Mouse (Mus musculus) heart, embryonic 11.5 days (tissue): Measurements from ENCODE around the gene Rad51b. TPM values are rescaled to one million over a fixed set of nuclear protein-coding genes. Genes with fewer than 3 reads are reported as not detected.

Source experiments
- ATAC-seq: fragments of 200-750 bp; cut with Nextera tagmentation; replicated peaks from 2 replicates; pipeline ENCODE4 v1.8.0; 2017; ENCODE audit warnings: moderate library complexity; ENCODE audit not compliant: insufficient number of reproducible peaks, low FRiP score, low TSS enrichment
- H3K27ac ChIP-seq: fragments of 300-500 bp; sonication (generic); 2 replicates; pipeline ENCODE4 v1.5.1; 2014; ENCODE audit warnings: mild to moderate bottlenecking, low read depth, low read length
- H3K27me3 ChIP-seq: fragments of 300-500 bp; sonication (generic); 2 replicates; pipeline ENCODE4 v1.6.1; 2014; ENCODE audit warnings: mild to moderate bottlenecking, low read length, mixed read lengths; ENCODE audit not compliant: control insufficient read depth, insufficient read depth
- H3K36me3 ChIP-seq: fragments of 300-500 bp; sonication (generic); 2 replicates; pipeline ENCODE4 v1.6.1; 2014; ENCODE audit warnings: mild to moderate bottlenecking, low read length, moderate library complexity, mixed read lengths; ENCODE audit not compliant: control insufficient read depth, insufficient read depth
- H3K4me1 ChIP-seq: fragments of 300-500 bp; sonication (generic); 2 replicates; pipeline ENCODE4 v1.6.1; 2014; ENCODE audit warnings: low read length; ENCODE audit not compliant: control insufficient read depth, insufficient read depth
- H3K4me2 ChIP-seq: fragments of 300-500 bp; sonication (generic); 2 replicates; pipeline ENCODE4 v1.6.1; 2014; ENCODE audit warnings: mild to moderate bottlenecking, moderate library complexity
- H3K4me3 ChIP-seq: fragments of 300-500 bp; sonication (generic); 2 replicates; pipeline ENCODE4 v1.5.1; 2014; ENCODE audit warnings: low read depth, low read length
- H3K9ac ChIP-seq: fragments of 300-500 bp; sonication (generic); 2 replicates; pipeline ENCODE4 v1.6.1; 2014; ENCODE audit warnings: mild to moderate bottlenecking, low read depth, low read length, moderate library complexity
- H3K9me3 ChIP-seq: fragments of 300-500 bp; sonication (generic); replicated peaks from 2 replicates; pipeline ENCODE4 v1.6.1; 2016; ENCODE audit warnings: low read length; ENCODE audit not compliant: control insufficient read depth
- WGBS: fragments of 180-500 bp; shearing (Covaris S2); extraction: QIAGEN DNeasy Blood & Tissue Kit; methylation state at CpG from one replicate; pipeline ENCODE4 v1.1.7; 2014; ENCODE audit not compliant: insufficient replicate concordance; 5-methylcytosine and 5-hydroxymethylcytosine counted together
- polyA plus RNA-seq: library from polyadenylated mRNA; unstranded; fragments of >200 nt; fragmentation: Nextera tagmentation; extraction: Ambion mirVana; gene quantifications from 2 replicates; pipeline ENCODE4 v1.2.1, GENCODE M21; 2014

Gene Rad51b
- polyA plus RNA-seq, 1 experiment from 2014 or later, result 6.4 TPM

DNA sequence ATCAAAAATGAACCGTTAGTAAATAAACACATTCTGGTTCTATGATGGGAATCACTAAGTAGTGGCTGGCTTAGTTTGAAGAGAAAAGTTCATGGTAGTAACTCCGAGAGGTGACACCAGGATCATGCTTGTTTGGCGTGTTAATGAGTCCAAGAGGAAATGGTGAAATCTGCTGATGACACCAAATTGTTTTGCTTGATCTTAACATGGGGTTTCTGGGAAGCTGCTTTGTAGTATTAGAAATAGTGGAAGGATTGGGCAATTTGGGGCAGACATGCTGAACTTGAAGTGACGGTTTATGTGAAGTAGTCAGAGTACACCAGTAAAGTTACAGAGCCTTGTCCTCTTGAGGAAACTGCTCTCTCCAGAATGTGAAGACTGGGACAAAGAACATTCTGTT lies 59.1 kb downstream of the Rad51b start:
- Histone ChIP-seq H3K36me3 (no peaks in the 10 kb centered on the region), H3K27me3 (no peaks in the 10 kb centered on the region), H3K27ac (no peak overlapping the region), H3K9ac (no peak overlapping the region), H3K4me2 (no peak overlapping the region), H3K9me3 (no peaks in the 10 kb centered on the region), H3K4me1 (peaks cover 18% of the 10 kb centered on the region), H3K4me3 (no peak overlapping the region)
- 76% methylated on average over 4 of the region's 4 CpGs for WGBS
- ATAC-seq, result no peak

DNA sequence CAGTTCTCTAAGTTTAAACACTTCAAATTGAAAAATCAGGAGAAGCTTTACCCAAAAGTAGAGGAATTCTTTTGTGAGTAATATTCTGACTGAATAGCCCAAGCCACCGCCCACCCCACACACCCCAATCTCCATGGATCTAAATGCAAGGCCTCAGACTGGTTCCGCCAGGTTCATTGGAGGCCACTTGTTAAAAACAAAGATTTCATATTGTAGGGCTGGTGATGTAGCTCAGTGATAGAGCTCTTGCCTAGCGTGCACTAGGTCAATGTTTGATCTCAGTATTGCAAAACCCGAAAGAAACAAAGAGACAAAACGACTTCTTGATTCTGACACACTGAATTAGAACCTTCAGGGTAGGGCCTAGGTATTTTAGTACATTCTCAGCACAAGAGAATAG lies 60.5 kb downstream of the Rad51b start:
- Histone ChIP-seq H3K27ac (no peak overlapping the region), H3K36me3 (no peaks in the 10 kb centered on the region), H3K4me2 (no peak overlapping the region), H3K27me3 (no peaks in the 10 kb centered on the region), H3K9me3 (no peaks in the 10 kb centered on the region), H3K4me1 (peaks cover 9% of the 10 kb centered on the region), H3K9ac (no peak overlapping the region), H3K4me3 (no peak overlapping the region)
- no peak for ATAC-seq
- 83% methylated on average over 5 of the region's 5 CpGs for WGBS

DNA sequence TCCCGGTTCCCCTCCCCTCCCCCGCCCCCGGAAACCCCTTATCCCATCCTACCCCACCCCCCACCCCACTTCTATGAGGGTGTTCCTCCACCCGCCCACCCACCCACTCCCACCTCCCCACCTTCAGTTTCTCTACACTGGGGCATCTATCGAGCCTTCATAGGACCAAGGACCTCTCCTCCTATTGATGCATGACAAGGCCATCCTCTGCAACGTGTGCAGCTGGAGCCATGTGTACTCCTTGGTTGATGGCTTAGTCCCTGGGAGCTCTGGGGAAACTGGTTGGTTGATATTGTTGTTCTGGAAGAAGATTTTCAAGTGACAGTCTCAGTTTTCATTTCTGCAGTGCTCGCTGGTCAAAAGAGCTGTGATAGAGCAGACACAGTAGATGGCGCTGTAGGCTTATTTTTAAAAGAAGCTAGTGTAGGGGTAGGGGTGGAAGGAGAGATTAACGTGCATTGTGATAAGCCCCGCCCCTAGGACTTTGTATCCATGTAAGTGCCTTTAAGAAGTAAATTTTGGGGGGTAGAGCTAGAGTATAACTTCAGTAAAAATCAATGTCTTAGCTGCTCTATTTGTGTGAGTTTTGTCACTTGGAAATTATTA lies 61.6 kb downstream of the Rad51b start:
- WGBS, result 12% methylated on average over 10 of the region's 10 CpGs
- Histone ChIP-seq H3K4me1 (no peaks in the 10 kb centered on the region; the same call in 1 of the 2 replicates), H3K9ac (no peak overlapping the region), H3K4me3 (no peak overlapping the region), H3K36me3 (no peaks in the 10 kb centered on the region), H3K27ac (no peak overlapping the region), H3K4me2 (no peak overlapping the region), H3K27me3 (no peaks in the 10 kb centered on the region), H3K9me3 (no peaks in the 10 kb centered on the region)
- no peak for ATAC-seq

DNA sequence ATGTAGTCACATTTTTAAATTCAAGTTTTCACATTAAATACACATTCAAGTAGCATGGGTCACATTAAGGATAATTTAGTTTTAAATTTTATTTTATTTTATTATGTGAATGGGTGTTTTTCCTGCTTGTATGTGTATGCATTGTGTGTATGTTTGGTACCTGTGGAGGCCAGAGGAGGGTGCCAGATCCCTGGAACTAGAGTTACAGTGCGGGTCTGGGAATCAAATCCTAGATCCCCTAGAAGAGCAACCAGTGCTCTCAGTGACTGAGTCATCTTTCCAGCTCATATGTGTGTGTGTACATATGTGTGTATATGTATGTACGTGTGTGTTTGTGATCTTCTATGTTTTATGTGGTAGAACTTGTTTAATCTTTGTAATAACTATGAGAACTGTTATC lies 62.3 kb downstream of the Rad51b start:
- no peak overlapping the region for H3K4me2 ChIP-seq
- H3K27ac ChIP-seq, result no peak overlapping the region
- no peaks in the 10 kb centered on the region for H3K4me1 ChIP-seq
- WGBS, result 85% methylated on average over 2 of the region's 2 CpGs
- no peaks in the 10 kb centered on the region for H3K27me3 ChIP-seq
- no peaks in the 10 kb centered on the region for H3K36me3 ChIP-seq
- H3K9ac ChIP-seq, result no peak overlapping the region
- no peak overlapping the region for H3K4me3 ChIP-seq
- no peak for ATAC-seq
- H3K9me3 ChIP-seq, result no peaks in the 10 kb centered on the region

DNA sequence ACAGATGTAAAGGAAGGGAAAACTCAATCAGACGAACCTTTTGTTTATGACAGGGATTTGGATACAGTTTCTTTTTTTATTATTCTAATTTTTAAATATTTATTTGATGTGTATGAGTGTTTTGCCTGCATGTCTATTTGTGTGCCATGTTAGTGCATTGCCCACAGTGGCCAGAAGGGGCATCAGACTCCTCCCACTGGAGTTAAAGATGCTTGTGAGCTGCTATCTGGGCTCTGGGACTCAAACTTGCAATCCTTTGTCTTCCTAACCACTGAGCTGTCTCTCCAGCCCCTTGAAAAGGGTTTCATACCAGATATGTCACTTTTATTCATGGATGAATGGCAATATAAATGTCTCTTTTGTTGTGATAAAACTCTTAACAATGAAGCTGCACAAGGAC lies 65.1 kb downstream of the Rad51b start:
- H3K4me1 ChIP-seq, result no peaks in the 10 kb centered on the region
- no peaks in the 10 kb centered on the region for H3K36me3 ChIP-seq
- no peak for ATAC-seq
- no peak overlapping the region for H3K4me2 ChIP-seq
- 49% methylated on average over 1 of the region's 1 CpGs for WGBS
- H3K27ac ChIP-seq, result no peak overlapping the region
- H3K9me3 ChIP-seq, result no peaks in the 10 kb centered on the region
- H3K4me3 ChIP-seq, result no peak overlapping the region
- H3K27me3 ChIP-seq, result no peaks in the 10 kb centered on the region
- no peak overlapping the region for H3K9ac ChIP-seq

DNA sequence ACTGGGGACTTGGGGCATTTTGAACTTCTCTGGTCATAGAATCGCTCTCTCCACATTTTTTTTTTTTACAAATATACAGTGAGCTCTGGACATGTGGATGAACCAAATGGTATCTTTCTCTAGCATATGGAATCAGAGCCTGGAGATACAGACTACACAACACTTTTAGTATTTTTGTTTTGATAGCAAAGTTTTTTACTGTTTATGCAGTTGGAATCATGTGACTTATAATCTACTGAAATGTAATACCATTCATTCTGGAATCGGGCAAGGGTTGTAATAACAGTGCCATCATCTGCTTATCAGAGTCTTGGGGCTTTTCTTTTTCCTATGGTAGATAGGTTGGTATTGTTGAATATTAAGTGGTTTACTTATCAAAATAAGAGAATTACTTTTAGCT lies 67.2 kb downstream of the Rad51b start:
- ATAC-seq, result no peak
- Histone ChIP-seq H3K4me3 (no peak overlapping the region), H3K4me1 (peaks cover 9% of the 10 kb centered on the region), H3K4me2 (no peak overlapping the region), H3K36me3 (no peaks in the 10 kb centered on the region), H3K9ac (no peak overlapping the region), H3K27me3 (no peaks in the 10 kb centered on the region), H3K9me3 (no peaks in the 10 kb centered on the region; the same call in 1 of the 2 replicates), H3K27ac (no peak overlapping the region)
- 75% methylated on average over 2 of the region's 2 CpGs for WGBS

DNA sequence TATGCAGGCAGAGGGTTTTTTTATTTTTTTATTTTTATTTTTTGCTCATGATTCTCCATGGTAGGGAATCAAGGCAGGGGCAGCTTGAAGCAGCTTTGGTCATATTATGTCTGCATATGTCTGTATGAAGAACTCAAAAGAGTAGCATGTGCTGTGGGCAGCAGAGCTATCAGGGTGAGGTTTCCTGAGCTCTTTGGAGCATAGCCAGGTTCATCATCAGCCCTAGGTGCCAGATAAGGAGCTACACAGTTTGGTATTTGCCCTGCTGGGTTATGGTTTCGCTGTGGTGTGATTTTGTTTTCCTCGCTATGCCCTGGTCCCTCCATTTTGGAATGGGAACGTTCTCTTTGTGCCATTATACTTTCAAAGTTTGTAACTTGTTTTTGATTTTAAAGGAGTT lies 71.7 kb downstream of the Rad51b start:
- H3K4me3 ChIP-seq, result no peak overlapping the region
- no peaks in the 10 kb centered on the region; the same call in 1 of the 2 replicates for H3K9me3 ChIP-seq
- WGBS, result 46% methylated on average over 3 of the region's 3 CpGs
- H3K4me2 ChIP-seq, result no peak overlapping the region
- no peak overlapping the region for H3K27ac ChIP-seq
- H3K9ac ChIP-seq, result no peak overlapping the region
- no peaks in the 10 kb centered on the region for H3K27me3 ChIP-seq
- H3K4me1 ChIP-seq, result peaks cover 10% of the 10 kb centered on the region
- H3K36me3 ChIP-seq, result no peaks in the 10 kb centered on the region
- no peak for ATAC-seq

DNA sequence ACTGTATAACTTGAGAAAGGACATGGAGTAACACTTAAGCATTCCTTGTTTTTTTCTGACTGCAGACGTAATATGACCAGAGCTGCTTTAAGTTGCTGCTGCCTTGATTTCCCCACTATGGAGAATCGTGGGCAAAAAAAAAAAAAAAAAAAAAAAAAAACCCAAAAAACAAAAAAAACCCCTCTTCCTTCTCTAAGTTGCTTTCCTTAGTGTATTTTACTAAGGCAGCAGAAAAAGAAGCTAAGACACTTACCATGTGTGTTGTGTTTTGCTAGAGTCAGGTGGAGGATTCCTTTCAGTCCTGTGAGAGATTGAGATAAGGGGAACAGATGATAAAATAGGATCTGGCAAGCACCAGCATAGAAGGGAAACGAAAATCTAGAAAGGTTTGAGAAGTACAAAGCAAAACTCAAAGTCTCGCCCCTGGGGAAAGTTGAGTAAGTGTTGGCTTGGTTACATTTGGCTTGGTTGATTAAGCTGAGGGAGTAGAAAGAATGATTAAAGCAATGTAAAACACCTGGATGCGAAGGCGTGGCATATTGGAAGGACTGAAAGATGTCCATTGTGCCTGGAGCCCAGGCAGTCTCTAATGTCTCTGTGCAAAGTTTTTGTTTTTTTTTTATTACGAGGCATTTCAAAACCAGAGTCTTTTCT lies 72.6 kb downstream of the Rad51b start:
- Histone ChIP-seq H3K9me3 (no peaks in the 10 kb centered on the region; the same call in 1 of the 2 replicates), H3K4me2 (no peak overlapping the region), H3K4me1 (peaks cover 10% of the 10 kb centered on the region), H3K27ac (no peak overlapping the region), H3K36me3 (no peaks in the 10 kb centered on the region), H3K9ac (no peak overlapping the region), H3K4me3 (no peak overlapping the region), H3K27me3 (no peaks in the 10 kb centered on the region)
- 64% methylated on average over 7 of the region's 7 CpGs for WGBS
- ATAC-seq, result no peak

DNA sequence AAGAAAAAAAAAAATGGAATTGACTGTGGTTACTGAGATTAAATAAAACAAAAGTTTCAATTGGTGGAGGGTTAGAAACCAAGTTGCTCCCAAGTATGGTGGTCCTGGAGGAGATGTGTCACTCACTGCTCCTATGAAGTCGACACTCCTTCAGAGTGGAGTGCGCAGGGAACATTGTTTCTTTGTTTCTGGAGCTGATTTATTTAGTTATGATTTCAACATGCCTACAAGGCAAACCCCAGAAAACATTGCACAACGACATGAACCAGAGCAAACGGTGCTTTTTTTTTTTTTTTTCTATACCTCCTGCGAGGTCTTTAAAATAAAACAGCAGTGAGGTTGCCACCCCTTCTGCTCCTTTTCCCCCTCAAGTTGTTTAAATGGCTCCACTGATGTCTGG lies 75.6 kb downstream of the Rad51b start:
- H3K4me3 ChIP-seq, result no peak overlapping the region
- no peak overlapping the region for H3K4me2 ChIP-seq
- ATAC-seq, result no peak
- no peak overlapping the region for H3K27ac ChIP-seq
- H3K4me1 ChIP-seq, result peaks cover 11% of the 10 kb centered on the region
- H3K9me3 ChIP-seq, result no peaks in the 10 kb centered on the region; the same call in 1 of the 2 replicates
- no peaks in the 10 kb centered on the region for H3K27me3 ChIP-seq
- no peaks in the 10 kb centered on the region for H3K36me3 ChIP-seq
- WGBS, result 84% methylated on average over 5 of the region's 5 CpGs
- no peak overlapping the region for H3K9ac ChIP-seq
